In the genomic region with DNA sequence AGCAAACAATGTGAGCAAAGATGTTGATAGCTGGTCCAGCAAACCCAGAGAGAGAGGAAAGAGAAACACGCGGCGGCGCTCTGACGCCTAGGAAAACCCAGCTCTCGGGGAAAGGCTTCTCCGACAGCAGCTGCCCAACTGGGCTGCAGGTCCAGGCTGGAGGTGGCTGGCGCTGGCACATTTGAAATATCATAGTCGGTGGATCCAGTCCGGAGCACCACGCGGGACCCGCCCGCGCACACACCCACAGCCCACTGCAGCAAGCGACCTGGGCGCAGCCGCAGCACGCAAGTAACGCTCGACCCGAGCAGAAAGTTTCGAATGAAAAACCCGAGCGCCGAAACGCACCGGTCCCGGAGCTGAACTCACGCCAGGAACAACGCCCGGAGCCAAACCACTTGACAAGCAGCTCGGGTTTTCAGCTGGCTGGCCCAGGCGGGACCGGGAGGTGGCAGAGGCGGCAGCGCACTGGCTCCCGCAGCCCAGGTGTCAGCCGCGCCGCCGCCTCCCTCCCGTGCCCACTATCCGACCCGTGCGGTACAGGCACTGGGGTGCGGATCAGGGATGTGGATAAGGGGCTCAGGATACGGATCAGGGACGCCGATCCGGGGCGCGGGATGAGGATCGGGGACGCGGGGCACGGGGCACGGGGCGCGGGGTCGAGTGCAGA, we compare ENCODE assay signal across 8 mouse cellular contexts. TPM values are rescaled to one million over a fixed set of nuclear protein-coding genes. Genes with fewer than 3 reads are reported as not detected.
DNase-seq lines count a peak whose midpoint lies in the region; ATAC-seq and TF ChIP-seq lines count a peak whose summit lies in the region.

No protein-coding gene starts in this region.

- peak; percentile 64 for TF ChIP-seq CTCF in Patski (IDR thresholded peaks at IDR 0.05)

- in situ Hi-C loops in Patski (cut with MboI; ENCODE audit: low pct_unique_long_range_greater_than_20kb): no loop called here

- under 1% methylated on average over 48 of the region's 61 CpGs for WGBS in hindbrain, embryonic 15.5 days

- H3K4me1 ChIP-seq in hindbrain, embryonic 15.5 days (replicated peaks): peaks cover 19% of the 10 kb centered on the region
- peaks cover 11% of the 10 kb centered on the region for H3K4me1 ChIP-seq in megakaryocyte, embryonic 14.5 days

- peak overlapping the region; percentile 89 for H3K27ac ChIP-seq in hindbrain, embryonic 15.5 days (replicated peaks)

- peak; percentile 62 for ATAC-seq in Patski
- ATAC-seq in hindbrain, embryonic 15.5 days (ENCODE audit: low FRiP score, low read depth): peak; percentile 69

- no peaks in the 10 kb centered on the region for H3K36me3 ChIP-seq in hindbrain, embryonic 15.5 days
- H3K36me3 ChIP-seq in megakaryocyte, embryonic 14.5 days (replicated peaks; ENCODE audit: low read length): no peaks in the 10 kb centered on the region

- H3K9ac ChIP-seq in hindbrain, embryonic 15.5 days: peak overlapping the region; percentile 79

- H3K4me3 ChIP-seq in hindbrain, embryonic 15.5 days: peak overlapping the region; percentile 82
- peak overlapping the region; percentile 94 for H3K4me3 ChIP-seq in megakaryocyte, embryonic 14.5 days (replicated peaks)

- no peaks in the 10 kb centered on the region for H3K9me3 ChIP-seq in hindbrain, embryonic 15.5 days
- no peaks in the 10 kb centered on the region for H3K9me3 ChIP-seq in megakaryocyte, embryonic 14.5 days

- H3K27me3 ChIP-seq in Patski: no peaks in the 10 kb centered on the region
- H3K27me3 ChIP-seq in hindbrain, embryonic 15.5 days: no peaks in the 10 kb centered on the region
- peaks cover 42% of the 10 kb centered on the region for H3K27me3 ChIP-seq in megakaryocyte, embryonic 14.5 days (replicated peaks)

- POLR2A ChIA-PET in Patski (lab: Charles Lee): interaction anchor here (0.9 to 1.1 kb wide), 2 partner anchors 10 to 25 kb away, joined by 3 to 4 read pairs; no protein-coding TSS in a partner anchor

- H3K4me2 ChIP-seq in hindbrain, embryonic 15.5 days: peak overlapping the region; percentile 91

- no peak for DNase-seq in Patski (ENCODE audit: low read depth, low spot score)
- peak; percentile 73 to 76 for DNase-seq in cerebellum, postnatal 14 days
- DNase-seq in frontal cortex, postnatal 36 days (ENCODE audit: low spot score in 2 of 2): peak; percentile 73 to 78
- DNase-seq in left cerebral cortex, adult 8-10 months (ENCODE audit: low spot score in 2 of 2): peak; percentile 50 to 70
- DNase-seq in right cerebral cortex, postnatal 10 days (ENCODE audit: low spot score in 2 of 2): peak; percentile 76 to 78
- DNase-seq in urinary bladder, postnatal 25 days (ENCODE audit: low spot score): peak; percentile 36

- CTCF ChIA-PET in Patski (lab: Charles Lee): interaction anchor here (1.1 to 2.4 kb wide), 5 partner anchors 16 to 83 kb away, joined by 3 to 7 read pairs (median 4); no protein-coding TSS in a partner anchor

RNA-seq across cellular contexts. Expression of a gene that starts 9.5 kb away (rescaled TPM):
- polyA plus RNA-seq in Patski (2021): 53.2 TPM
- polyA plus RNA-seq in hindbrain, embryonic 15.5 days (2015; fragmentation: Nextera tagmentation; extraction: Ambion mirVana): 96.7 and 101 TPM in 2 replicates
- total RNA-seq in left cerebral cortex, adult 8-10 months (2022): 100 to 1,000 TPM; 175 to 211 (median 194) TPM
- polyA plus RNA-seq in megakaryocyte, embryonic 14.5 days (2012; ENCODE audit: insufficient read depth, low replicate concordance): 1.5 TPM in 1 of 2 replicates, not detected in the other

Comparison
In these comparisons a context has a peak if more than half of its experiments do, and no peak if none do; other contexts are left out.
1. RNA of a gene that starts 9.5 kb away (polyA plus RNA-seq): 96.7 to 101 TPM in hindbrain, embryonic 15.5 days and 53.2 TPM in Patski (single experiment); 1.5 TPM in megakaryocyte, embryonic 14.5 days; every median in the first group is over 10 times any median in the second.